Mouse (Mus musculus) testis, adult 2 months (tissue): Measurements from ENCODE around the gene Cdhr3.

ENCODE experiments used
- CTCF ChIP-seq: fragments of 200-500 bp; IDR thresholded peaks from 2 replicates; pipeline ENCODE4 v1.5.1; 2012; ENCODE audit warnings: low read depth, mild to moderate bottlenecking, inconsistent platforms, low read length, moderate library complexity; ENCODE audit not compliant: control insufficient read depth, insufficient read depth, insufficient replicate concordance
- POLR2A ChIP-seq: fragments of 200-500 bp; IDR thresholded peaks from 2 replicates; pipeline ENCODE4 v1.6.1; 2012; ENCODE audit warnings: low read depth, mild to moderate bottlenecking, inconsistent platforms, low read length, moderate library complexity; ENCODE audit not compliant: control insufficient read depth

GRCm38 (mm10) chr12:33092775-33093174 is at the start of gene Cdhr3:
- TF ChIP-seq POLR2A (no peak), CTCF (no peak)
